Mouse (Mus musculus) heart, adult 2 months (tissue): ENCODE data around the gene Plekha5. TPM values are rescaled to one million over a fixed set of nuclear protein-coding genes. Genes with fewer than 3 reads are reported as not detected.
"Not testable (repeated sequence)": the region's sequence is repeated elsewhere in the genome, so short reads cannot be mapped to it uniquely, and the experiment has no call there.

Experiments
- DNase-seq, 2 experiments: peaks; one replicate each; pipeline ENCODE4 v3.0.0; 2021
- H3K27ac ChIP-seq: fragments of 200-600 bp; 2 replicates; pipeline ENCODE4 v1.8.1; 2022
- H3K27me3 ChIP-seq: fragments of 200-500 bp; 2 replicates; pipeline ENCODE4 v1.6.1; 2012; ENCODE audit warnings: mild to moderate bottlenecking, low read length, inconsistent platforms, mixed read lengths; ENCODE audit not compliant: control insufficient read depth, insufficient read depth
- H3K36me3 ChIP-seq: fragments of 200-500 bp; 2 replicates; pipeline ENCODE4 v1.6.1; 2012; ENCODE audit warnings: low read length, inconsistent platforms; ENCODE audit not compliant: control insufficient read depth, insufficient read depth
- H3K4me1 ChIP-seq: fragments of 200-500 bp; 2 replicates; pipeline ENCODE4 v1.6.1; 2011; ENCODE audit warnings: low read length; ENCODE audit not compliant: control insufficient read depth, insufficient read depth
- H3K4me3 ChIP-seq: fragments of 200-600 bp; 2 replicates; pipeline ENCODE4 v1.8.1; 2022
- H3K79me2 ChIP-seq: fragments of 200-500 bp; replicated peaks from 2 replicates; pipeline ENCODE4 v1.6.1; 2012; ENCODE audit warnings: mild to moderate bottlenecking, inconsistent platforms, low read length, moderate library complexity, mixed read lengths; ENCODE audit not compliant: control insufficient read depth, insufficient read depth
- H3K9ac ChIP-seq: fragments of 200-500 bp; 2 replicates; pipeline ENCODE4 v1.6.1; 2012; ENCODE audit warnings: low read depth, mild to moderate bottlenecking, control low read depth, inconsistent platforms, low read length, mixed read lengths
- CTCF ChIP-seq: fragments of 200-600 bp; IDR thresholded peaks from 2 replicates; pipeline ENCODE4 v1.8.1; 2022; ENCODE audit warnings: antibody characterized with exemption, mild to moderate bottlenecking, moderate library complexity
- EP300 ChIP-seq: fragments of 200-500 bp; IDR thresholded peaks from 2 replicates; pipeline ENCODE4 v1.6.1; 2011; ENCODE audit warnings: low read depth, low read length, control low read depth; ENCODE audit not compliant: insufficient read depth
- POLR2A ChIP-seq: fragments of 200-500 bp; IDR thresholded peaks from 2 replicates; pipeline ENCODE4 v1.6.1; 2011; ENCODE audit warnings: mild to moderate bottlenecking, low read depth, low read length, control low read depth; ENCODE audit not compliant: insufficient read depth
- WGBS: fragments of 180-500 bp; shearing (Covaris S2); methylation state at CpG from one replicate; pipeline ENCODE4 v1.1.7; 2018; 5-methylcytosine and 5-hydroxymethylcytosine counted together
- intact Hi-C: fragments of 180-260 bp; cut with DNase I; formaldehyde crosslinking; loops from one replicate; pipeline ENCODE4 v1.15.1; 2025
- polyA plus RNA-seq: library from polyadenylated mRNA; depleted of rRNA; stranded (reverse); fragments of >200 nt; gene quantifications from 2 replicates; pipeline ENCODE4 v1.2.3, GENCODE M21; 2012
- total RNA-seq, 2 experiments: library from RNA; stranded (reverse); gene quantifications; 2 replicates each; pipeline ENCODE4 v1.2.3; 2021

Plekha5 gene
- total and polyA plus RNA-seq, 3 experiments, result 19.6 to 26.0 (median 24.9) TPM

- TF ChIP-seq POLR2A (no peak), CTCF (no peak), EP300 (no peak)
- 89% methylated on average over 6 of the region's 6 CpGs for WGBS
- H3K79me2 ChIP-seq, result no peaks in the 10 kb centered on the region
- no peaks in the 10 kb centered on the region for H3K36me3 ChIP-seq
- H3K4me1 ChIP-seq, result no peaks in the 10 kb centered on the region
- no peaks in the 10 kb centered on the region for H3K27me3 ChIP-seq
- intact Hi-C loops, result no loop called here
- H3K9ac ChIP-seq, result no peak overlapping the region
- DNase-seq, result no peak
- H3K27ac ChIP-seq, result no peak overlapping the region
- H3K4me3 ChIP-seq, result no peak overlapping the region
Measured at GRCm38 (mm10) chr6:140528414-140528813, 104.6 kb downstream of the Plekha5 start.

- H3K4me3 ChIP-seq, H3K9ac ChIP-seq, H3K36me3 ChIP-seq, H3K27ac ChIP-seq, H3K27me3 ChIP-seq, H3K4me1 ChIP-seq, H3K79me2 ChIP-seq, intact Hi-C loops, DNase-seq: not testable (repeated sequence)
- WGBS, result 96% methylated on average over 1 of the region's 1 CpGs
Measured at GRCm38 (mm10) chr6:140532858-140533257, 109.0 kb downstream of the Plekha5 start.

- Histone ChIP-seq H3K9ac (no peak overlapping the region), H3K4me1 (no peaks in the 10 kb centered on the region; the same call in 1 of the 2 replicates), H3K27me3 (no peaks in the 10 kb centered on the region), H3K36me3 (no peaks in the 10 kb centered on the region), H3K27ac (no peak overlapping the region), H3K4me3 (no peak overlapping the region), H3K79me2 (no peaks in the 10 kb centered on the region; the same call in 1 of the 2 replicates)
- 90% methylated on average over 5 of the region's 5 CpGs for WGBS
- TF ChIP-seq POLR2A (no peak), EP300 (no peak), CTCF (no peak)
- intact Hi-C loops, result no loop called here
- no peak for DNase-seq
Measured at GRCm38 (mm10) chr6:140533606-140534005, 109.8 kb downstream of the Plekha5 start.

GRCm38 (mm10) chr6:140535504-140535903, 111.7 kb downstream of the Plekha5 start:
- Histone ChIP-seq H3K36me3 (no peaks in the 10 kb centered on the region), H3K27ac (no peak overlapping the region), H3K27me3 (no peaks in the 10 kb centered on the region), H3K4me3 (no peak overlapping the region), H3K4me1 (no peaks in the 10 kb centered on the region; the same call in 1 of the 2 replicates), H3K79me2 (no peaks in the 10 kb centered on the region; the same call in 1 of the 2 replicates), H3K9ac (no peak overlapping the region)
- intact Hi-C loops, result no loop called here
- 55% methylated on average over 8 of the region's 8 CpGs for WGBS
- no peak for DNase-seq
- TF ChIP-seq POLR2A, result no peak
- no peak for TF ChIP-seq CTCF
- TF ChIP-seq EP300, result no peak

- peaks cover 6% of the 10 kb centered on the region for H3K4me1 ChIP-seq
- peaks cover 3% of the 10 kb centered on the region; the same call in 1 of the 2 replicates for H3K36me3 ChIP-seq
- TF ChIP-seq POLR2A (no peak), EP300 (no peak), CTCF (no peak)
- peaks cover 2% of the 10 kb centered on the region for H3K79me2 ChIP-seq
- no peak for DNase-seq
- no peaks in the 10 kb centered on the region for H3K27me3 ChIP-seq
- no peak overlapping the region for H3K9ac ChIP-seq
- no peak overlapping the region for H3K4me3 ChIP-seq
- no peak overlapping the region for H3K27ac ChIP-seq
- intact Hi-C loops, result no loop called here
- WGBS, result 96% methylated on average over 3 of the region's 3 CpGs
Measured at GRCm38 (mm10) chr6:140541919-140542318, 118.1 kb downstream of the Plekha5 start.

- WGBS, result 64% methylated on average over 11 of the region's 11 CpGs
Measured at GRCm38 (mm10) chr6:140543005-140543794, 119.3 kb downstream of the Plekha5 start.

More at GRCm38 (mm10) chr6:140543005-140543794, 119.3 kb downstream of the Plekha5 start:
- intact Hi-C loops, result no loop called here
- Histone ChIP-seq H3K4me1 (peaks cover 8% of the 10 kb centered on the region), H3K4me3 (no peak overlapping the region), H3K27me3 (no peaks in the 10 kb centered on the region), H3K79me2 (peaks cover 2% of the 10 kb centered on the region), H3K27ac (no peak overlapping the region), H3K9ac (no peak overlapping the region), H3K36me3 (peaks cover 3% of the 10 kb centered on the region; the same call in 1 of the 2 replicates)
- TF ChIP-seq EP300 (no peak), POLR2A (no peak), CTCF (no peak)
- DNase-seq, result no peak
